In genomic region chr17:26970221-26970620, GRCm38 (mm10) we compare ENCODE assay signal across 22 mouse cellular contexts. TPM values are rescaled to one million over a fixed set of nuclear protein-coding genes. Genes with fewer than 3 reads are reported as not detected.
A peak's percentile ranks its signal among the peaks of the same experiment; 100 is the strongest.
DNase-seq lines count a peak whose midpoint lies in the region; ATAC-seq and TF ChIP-seq lines count a peak whose summit lies in the region.
"Had no signal": no experiment of that assay in that cellular context is flagged by ENCODE, and none has a peak within 500 bp of the region (broad histone marks: within the 10 kb centered on the region; RNA-seq: fewer than 3 reads in every experiment).

No protein-coding gene starts in this region.

- peak overlapping the region; percentile 77; the same call in 1 of the 2 replicates for H3K27ac ChIP-seq in layer of hippocampus, adult 2 months
- H3K27ac ChIP-seq in embryonic facial prominence, embryonic 10.5 days (replicated peaks), result no peak overlapping the region
- H3K27ac ChIP-seq in embryonic facial prominence, embryonic 15.5 days (replicated peaks), result peak overlapping the region; percentile 60; the same call in 1 of the 2 replicates
- H3K27ac ChIP-seq: forebrain, embryonic 12.5 days; forebrain, embryonic 15.5 days; hindbrain, embryonic 12.5 days; hindbrain, embryonic 15.5 days had no signal

- TF ChIP-seq CTCF in layer of hippocampus, adult 2 months (conservative IDR thresholded peaks at IDR 0.05), result no peak

- no peak for ATAC-seq in megakaryocyte, adult 5-6 weeks (ENCODE audit: poor library complexity, severe bottlenecking)
- no peak for ATAC-seq in embryonic facial prominence, embryonic 15.5 days (ENCODE audit: insufficient number of reproducible peaks, low FRiP score, low TSS enrichment, low read depth)
- ATAC-seq: activated CD4-positive, CD25-positive, alpha-beta regulatory T cell, adult 4 months; forebrain, embryonic 15.5 days had no signal

- peaks cover 26% of the 10 kb centered on the region for H3K36me3 ChIP-seq in megakaryocyte, embryonic 14.5 days (replicated peaks; ENCODE audit: low read length)
- peaks cover 72% of the 10 kb centered on the region for H3K36me3 ChIP-seq in embryonic facial prominence, embryonic 10.5 days (replicated peaks)
- peaks cover 49% of the 10 kb centered on the region for H3K36me3 ChIP-seq in embryonic facial prominence, embryonic 15.5 days

- H3K4me1 ChIP-seq in megakaryocyte, embryonic 14.5 days, result peaks cover 60% of the 10 kb centered on the region
- peaks cover 42% of the 10 kb centered on the region for H3K4me1 ChIP-seq in embryonic facial prominence, embryonic 10.5 days
- H3K4me1 ChIP-seq in embryonic facial prominence, embryonic 15.5 days, result peaks cover 36% of the 10 kb centered on the region

- WGBS in embryonic facial prominence, embryonic 10.5 days, result 72% methylated on average over 12 of the region's 12 CpGs
- 69% methylated on average over 12 of the region's 12 CpGs for WGBS in embryonic facial prominence, embryonic 15.5 days

- H3K27me3 ChIP-seq in megakaryocyte, embryonic 14.5 days (replicated peaks), result peaks cover 7% of the 10 kb centered on the region
- no peaks in the 10 kb centered on the region for H3K27me3 ChIP-seq in embryonic facial prominence, embryonic 10.5 days (replicated peaks; ENCODE audit: low read depth, poor library complexity, severe bottlenecking)
- no peaks in the 10 kb centered on the region for H3K27me3 ChIP-seq in embryonic facial prominence, embryonic 15.5 days
- H3K27me3 ChIP-seq: forebrain, embryonic 12.5 days; forebrain, embryonic 15.5 days; hindbrain, embryonic 12.5 days; hindbrain, embryonic 15.5 days had no signal

- H3K4me2 ChIP-seq in embryonic facial prominence, embryonic 15.5 days (replicated peaks), result no peak overlapping the region
- H3K4me2 ChIP-seq: forebrain, embryonic 12.5 days; forebrain, embryonic 15.5 days; heart, embryonic 11.5 days; hindbrain, embryonic 12.5 days; hindbrain, embryonic 15.5 days had no signal

- no peak for DNase-seq in layer of hippocampus, adult 2 months (ENCODE audit: low spot score in 2 of 2)
- DNase-seq in layer of hippocampus, adult 9-11 months, result no peak
- no peak for DNase-seq in embryonic facial prominence, embryonic 10.5 days (ENCODE audit: low spot score)
- no peak for DNase-seq in thymus, postnatal 25 days
- DNase-seq: adrenal gland, adult 8-10 months; adrenal gland, postnatal 25 days; cerebellum, adult 11-12 months; cerebellum, adult 8-10 months; cerebellum, postnatal 25 days; embryo, embryonic 11 days; gastrocnemius, postnatal 25 days; heart, adult 18-20 months had no signal

- no peaks in the 10 kb centered on the region for H3K9me3 ChIP-seq in megakaryocyte, embryonic 14.5 days
- no peaks in the 10 kb centered on the region for H3K9me3 ChIP-seq in embryonic facial prominence, embryonic 10.5 days
- H3K9me3 ChIP-seq in embryonic facial prominence, embryonic 15.5 days (replicated peaks), result no peaks in the 10 kb centered on the region
- H3K9me3 ChIP-seq: forebrain, embryonic 12.5 days; forebrain, embryonic 15.5 days; hindbrain, embryonic 12.5 days; hindbrain, embryonic 15.5 days had no signal

- H3K4me3 ChIP-seq in layer of hippocampus, adult 2 months, result no peak overlapping the region
- H3K4me3 ChIP-seq in megakaryocyte, embryonic 14.5 days (replicated peaks), result peak overlapping the region; percentile 8
- peak overlapping the region; percentile 8; the same call in 1 of the 2 replicates for H3K4me3 ChIP-seq in embryonic facial prominence, embryonic 10.5 days
- H3K4me3 ChIP-seq in embryonic facial prominence, embryonic 15.5 days (replicated peaks), result no peak overlapping the region
- H3K4me3 ChIP-seq: erythroblast, embryonic 14.5 days; forebrain, embryonic 12.5 days; forebrain, embryonic 15.5 days; hindbrain, embryonic 12.5 days; hindbrain, embryonic 15.5 days had no signal

- H3K9ac ChIP-seq in embryonic facial prominence, embryonic 15.5 days, result no peak overlapping the region
- H3K9ac ChIP-seq: forebrain, embryonic 12.5 days; forebrain, embryonic 15.5 days; hindbrain, embryonic 15.5 days had no signal

RNA-seq across cellular contexts. Expression of gene Zbtb9, which starts 2.7 kb away (rescaled TPM):
- 10 to 100 TPM; 14.8 to 15.7 TPM for total RNA-seq in layer of hippocampus, adult 2 months (2021)
- polyA plus RNA-seq in megakaryocyte, embryonic 14.5 days (2012; ENCODE audit: insufficient read depth, low replicate concordance), result 2.3 and 4.1 TPM in 2 replicates
- total RNA-seq in megakaryocyte, adult 5-6 weeks (2015), result 4.5 and 4.7 TPM in 2 replicates
- total RNA-seq in megakaryocyte, adult 5-6 weeks (2017), result 13.3 and 14.4 TPM in 2 replicates
- 20.1 and 20.6 TPM in 2 replicates for polyA plus RNA-seq in embryonic facial prominence, embryonic 10.5 days (2016; fragmentation: Nextera tagmentation; extraction: Ambion mirVana)
- 13.8 and 15.6 TPM in 2 replicates for polyA plus RNA-seq in embryonic facial prominence, embryonic 15.5 days (2015; fragmentation: Nextera tagmentation; extraction: Ambion mirVana)

RNA-seq across cellular contexts. Expression of gene Syngap1, which starts 29.2 kb away (rescaled TPM):
- total RNA-seq in layer of hippocampus, adult 2 months (2021), result 100 to 1,000 TPM; 463 to 497 TPM
- 3.0 and 4.4 TPM in 2 replicates for polyA plus RNA-seq in megakaryocyte, embryonic 14.5 days (2012; ENCODE audit: insufficient read depth, low replicate concordance)
- total RNA-seq in megakaryocyte, adult 5-6 weeks (2015), result 1.6 and 3.9 TPM in 2 replicates
- total RNA-seq in megakaryocyte, adult 5-6 weeks (2017), result 0.33 and 0.89 TPM in 2 replicates
- 1.4 and 1.6 TPM in 2 replicates for polyA plus RNA-seq in embryonic facial prominence, embryonic 10.5 days (2016; fragmentation: Nextera tagmentation; extraction: Ambion mirVana)
- polyA plus RNA-seq in embryonic facial prominence, embryonic 15.5 days (2015; fragmentation: Nextera tagmentation; extraction: Ambion mirVana), result 2.2 and 3.2 TPM in 2 replicates
- polyA plus RNA-seq: activated CD4-positive, CD25-positive, alpha-beta regulatory T cell, adult 4 months had no signal

RNA-seq across cellular contexts. Expression of gene Cuta, which starts 30.9 kb away (rescaled TPM):
- 10 to 100 TPM; 91.3 to 95.8 TPM for total RNA-seq in layer of hippocampus, adult 2 months (2021)
- polyA plus RNA-seq in megakaryocyte, embryonic 14.5 days (2012; ENCODE audit: insufficient read depth, low replicate concordance), result 396 and 1,059 TPM in 2 replicates
- total RNA-seq in megakaryocyte, adult 5-6 weeks (2015), result 138 and 155 TPM in 2 replicates
- 56.9 and 73.0 TPM in 2 replicates for total RNA-seq in megakaryocyte, adult 5-6 weeks (2017)
- 176 and 182 TPM in 2 replicates for polyA plus RNA-seq in embryonic facial prominence, embryonic 10.5 days (2016; fragmentation: Nextera tagmentation; extraction: Ambion mirVana)
- 172 and 180 TPM in 2 replicates for polyA plus RNA-seq in embryonic facial prominence, embryonic 15.5 days (2015; fragmentation: Nextera tagmentation; extraction: Ambion mirVana)

RNA-seq across cellular contexts. Expression of gene Phf1, which starts 37.4 kb away (rescaled TPM):
- total RNA-seq in layer of hippocampus, adult 2 months (2021), result 10 to 100 TPM; 31.4 to 33.9 TPM
- polyA plus RNA-seq in megakaryocyte, embryonic 14.5 days (2012; ENCODE audit: insufficient read depth, low replicate concordance), result 31.7 and 44.3 TPM in 2 replicates
- total RNA-seq in megakaryocyte, adult 5-6 weeks (2015), result 11.6 and 11.7 TPM in 2 replicates
- total RNA-seq in megakaryocyte, adult 5-6 weeks (2017), result 10.6 and 15.5 TPM in 2 replicates
- 3.8 and 4.7 TPM in 2 replicates for polyA plus RNA-seq in embryonic facial prominence, embryonic 10.5 days (2016; fragmentation: Nextera tagmentation; extraction: Ambion mirVana)
- 13.6 and 17.4 TPM in 2 replicates for polyA plus RNA-seq in embryonic facial prominence, embryonic 15.5 days (2015; fragmentation: Nextera tagmentation; extraction: Ambion mirVana)

RNA-seq across cellular contexts. Expression of gene Kifc5b, which starts 53.3 kb away (rescaled TPM):
- total RNA-seq in layer of hippocampus, adult 2 months (2021), result 1 to 10 TPM; 2.8 to 3.3 TPM
- 8.0 and 12.1 TPM in 2 replicates for polyA plus RNA-seq in megakaryocyte, embryonic 14.5 days (2012; ENCODE audit: insufficient read depth, low replicate concordance)
- total RNA-seq in megakaryocyte, adult 5-6 weeks (2015), result 4.1 and 4.5 TPM in 2 replicates
- total RNA-seq in megakaryocyte, adult 5-6 weeks (2017), result 10.8 and 13.8 TPM in 2 replicates
- 11.6 and 12.1 TPM in 2 replicates for polyA plus RNA-seq in embryonic facial prominence, embryonic 10.5 days (2016; fragmentation: Nextera tagmentation; extraction: Ambion mirVana)
- polyA plus RNA-seq in embryonic facial prominence, embryonic 15.5 days (2015; fragmentation: Nextera tagmentation; extraction: Ambion mirVana), result 6.5 and 7.4 TPM in 2 replicates

Comparison
In these comparisons a context has a peak if more than half of its experiments do, and no peak if none do; other contexts are left out.
1. H3K4me3 ChIP-seq: peak in megakaryocyte, embryonic 14.5 days (single experiment) and embryonic facial prominence, embryonic 10.5 days (single experiment); none in layer of hippocampus, adult 2 months (single experiment) and embryonic facial prominence, embryonic 15.5 days (single experiment).